Mouse (Mus musculus) lung, postnatal 0 days (tissue): ENCODE data around the gene Clip1. TPM values are rescaled to one million over a fixed set of nuclear protein-coding genes. Genes with fewer than 3 reads are reported as not detected.

Source experiments
- ATAC-seq: fragments of 200-750 bp; cut with Nextera tagmentation; 2 replicates; pipeline ENCODE4 v1.8.0; 2017; ENCODE audit warnings: moderate library complexity
- DNase-seq: peaks from one replicate; pipeline ENCODE4 v3.0.0-alpha.2; 2016; ENCODE audit warnings: low spot score
- H3K27ac ChIP-seq: fragments of 300-500 bp; sonication (generic); 2 replicates; pipeline ENCODE4 v1.5.1; 2014; ENCODE audit warnings: antibody characterized with exemption, mild to moderate bottlenecking, low read length, mixed read lengths
- H3K27me3 ChIP-seq: fragments of 300-500 bp; sonication (generic); replicated peaks from 2 replicates; pipeline ENCODE4 v1.6.1; 2014; ENCODE audit warnings: low read length, mixed read lengths; ENCODE audit not compliant: insufficient read depth
- H3K36me3 ChIP-seq: fragments of 300-500 bp; sonication (generic); 2 replicates; pipeline ENCODE4 v1.6.1; 2014; ENCODE audit warnings: low read length, mixed read lengths; ENCODE audit not compliant: insufficient read depth
- H3K4me1 ChIP-seq: fragments of 300-500 bp; sonication (generic); 2 replicates; pipeline ENCODE4 v1.6.1; 2014; ENCODE audit warnings: antibody characterized with exemption, low read depth, low read length, mixed read lengths; ENCODE audit not compliant: insufficient read depth
- H3K4me2 ChIP-seq: fragments of 300-500 bp; sonication (generic); replicated peaks from 2 replicates; pipeline ENCODE4 v1.6.1; 2014; ENCODE audit warnings: low read depth, mild to moderate bottlenecking, low read length, moderate library complexity, mixed read lengths
- H3K4me3 ChIP-seq: fragments of 300-500 bp; sonication (generic); 2 replicates; pipeline ENCODE4 v1.5.1; 2014; ENCODE audit warnings: low read depth, low read length
- H3K9ac ChIP-seq: fragments of 300-500 bp; sonication (generic); replicated peaks from 2 replicates; pipeline ENCODE4 v1.6.1; 2014; ENCODE audit warnings: low read depth, mild to moderate bottlenecking
- H3K9me3 ChIP-seq: fragments of 300-500 bp; sonication (generic); 2 replicates; pipeline ENCODE4 v1.6.1; 2016; ENCODE audit warnings: low read length, mixed read lengths
- CTCF ChIP-seq: IDR thresholded peaks from 2 replicates; pipeline ENCODE4 v1.5.1; 2016; ENCODE audit warnings: antibody characterized with exemption, mild to moderate bottlenecking
- EP300 ChIP-seq: IDR thresholded peaks from 2 replicates; pipeline ENCODE4 v1.6.1; 2016; ENCODE audit warnings: antibody characterized with exemption, mild to moderate bottlenecking, control low read depth
- WGBS: fragments of 180-500 bp; shearing (Covaris S2); extraction: QIAGEN DNeasy Blood & Tissue Kit; methylation state at CpG from one replicate; pipeline ENCODE4 v1.1.7; 2014; 5-methylcytosine and 5-hydroxymethylcytosine counted together
- polyA plus RNA-seq: library from polyadenylated mRNA; unstranded; fragments of >200 nt; fragmentation: Nextera tagmentation; extraction: Ambion mirVana; gene quantifications from 2 replicates; pipeline ENCODE4 v1.2.1, GENCODE M21; 2015

Gene Clip1
- polyA plus RNA-seq, 1 experiment from 2014 or later = 38.0 TPM

DNA sequence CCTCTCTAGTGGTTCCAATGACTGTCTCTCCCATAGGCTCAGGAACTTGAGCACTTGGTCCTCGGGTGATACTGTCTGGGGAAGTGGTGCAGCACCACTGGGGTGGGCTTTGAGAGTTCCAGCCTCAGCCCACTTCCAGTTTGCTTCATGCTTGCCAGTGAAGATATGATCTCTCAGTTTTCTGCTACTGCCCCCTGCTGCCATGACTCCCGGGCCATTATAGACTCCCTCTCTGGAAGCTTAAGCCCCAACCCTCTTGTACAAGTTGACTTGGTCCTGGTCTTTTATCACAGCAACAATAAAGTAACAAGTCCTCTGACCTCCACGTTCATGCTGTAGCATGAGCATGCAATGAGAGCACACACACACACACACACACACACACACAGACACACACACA lies 5.3 kb downstream of the Clip1 start:
- no peak for DNase-seq
- Histone ChIP-seq H3K27ac (no peak overlapping the region), H3K36me3 (no peaks in the 10 kb centered on the region), H3K27me3 (no peaks in the 10 kb centered on the region), H3K4me1 (peaks cover 22% of the 10 kb centered on the region; the same call in 1 of the 2 replicates), H3K4me2 (no peak overlapping the region), H3K9ac (no peak overlapping the region), H3K9me3 (no peaks in the 10 kb centered on the region), H3K4me3 (no peak overlapping the region)
- ATAC-seq = no peak
- 64% methylated on average over 3 of the region's 3 CpGs for WGBS
- TF ChIP-seq CTCF (peak; percentile 35), EP300 (no peak)

- Histone ChIP-seq H3K9me3 (no peaks in the 10 kb centered on the region), H3K9ac (no peak overlapping the region), H3K4me1 (peaks cover 25% of the 10 kb centered on the region), H3K36me3 (no peaks in the 10 kb centered on the region), H3K27me3 (no peaks in the 10 kb centered on the region), H3K27ac (peak overlapping the region; percentile 40), H3K4me2 (no peak overlapping the region), H3K4me3 (no peak overlapping the region)
- 74% methylated on average over 9 of the region's 9 CpGs for WGBS
- ATAC-seq = no peak
- TF ChIP-seq EP300 (no peak), CTCF (no peak)
- no peak for DNase-seq
Measured at GRCm38 (mm10) chr5:123675717-123676116, 8.7 kb downstream of the Clip1 start.

GRCm38 (mm10) chr5:123675221-123675620 lies 9.2 kb downstream of the Clip1 start:
- H3K27ac ChIP-seq = peak overlapping the region; percentile 67
- no peak overlapping the region for H3K9ac ChIP-seq
- peaks cover 27% of the 10 kb centered on the region for H3K4me1 ChIP-seq
- no peaks in the 10 kb centered on the region for H3K9me3 ChIP-seq
- TF ChIP-seq CTCF (no peak), EP300 (peak; percentile 99)
- no peaks in the 10 kb centered on the region for H3K27me3 ChIP-seq
- H3K36me3 ChIP-seq = no peaks in the 10 kb centered on the region
- no peak overlapping the region for H3K4me3 ChIP-seq
- ATAC-seq = peak; percentile 90
- H3K4me2 ChIP-seq = no peak overlapping the region
- 5% methylated on average over 3 of the region's 3 CpGs for WGBS
- DNase-seq = peak; percentile 95

DNA sequence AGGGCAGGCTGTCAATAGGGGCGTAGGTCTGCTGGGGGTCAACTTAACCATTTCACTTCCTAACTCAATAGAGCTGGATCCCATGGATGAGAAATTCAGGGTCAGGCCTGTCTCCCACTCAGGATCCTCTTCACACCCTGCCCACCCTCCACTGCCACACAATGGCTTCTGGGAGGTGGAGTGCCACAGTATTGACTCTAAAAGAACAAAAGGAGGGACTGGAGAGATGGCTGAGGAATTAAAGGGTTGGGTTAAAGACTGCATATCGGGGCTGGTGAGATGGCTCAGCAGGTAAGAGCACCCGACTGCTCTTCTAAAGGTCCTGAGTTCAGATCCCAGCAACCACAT lies 13.0 kb downstream of the Clip1 start:
- H3K4me2 ChIP-seq = no peak overlapping the region
- peaks cover 26% of the 10 kb centered on the region for H3K4me1 ChIP-seq

GRCm38 (mm10) chr5:123670800-123671472 lies 13.5 kb downstream of the Clip1 start:
- peaks cover 31% of the 10 kb centered on the region for H3K4me1 ChIP-seq
- DNase-seq = peak; percentile 64
- H3K36me3 ChIP-seq = no peaks in the 10 kb centered on the region
- no peaks in the 10 kb centered on the region for H3K9me3 ChIP-seq
- 27% methylated on average over 14 of the region's 14 CpGs for WGBS
- 0 out of 2 replicates have a peak overlapping the region, but pooled peaks have one; percentile 16 for H3K9ac ChIP-seq
- TF ChIP-seq EP300 (no peak), CTCF (no peak)
- ATAC-seq = peak; percentile 36; the same call in 1 of the 2 replicates
- H3K27ac ChIP-seq = peak overlapping the region; percentile 69
- peak overlapping the region; percentile 32 for H3K4me2 ChIP-seq
- H3K27me3 ChIP-seq = no peaks in the 10 kb centered on the region
- no peak overlapping the region for H3K4me3 ChIP-seq

More for the DNA sequence above, 13.0 kb downstream of the Clip1 start:
- no peak for DNase-seq
- H3K36me3 ChIP-seq = no peaks in the 10 kb centered on the region
- no peak overlapping the region for H3K9ac ChIP-seq
- TF ChIP-seq EP300 = no peak
- TF ChIP-seq CTCF = no peak
- H3K27me3 ChIP-seq = no peaks in the 10 kb centered on the region
- 75% methylated on average over 3 of the region's 3 CpGs for WGBS
- H3K27ac ChIP-seq = peak overlapping the region; percentile 69; the same call in 1 of the 2 replicates
- H3K9me3 ChIP-seq = no peaks in the 10 kb centered on the region
- H3K4me3 ChIP-seq = no peak overlapping the region
- ATAC-seq = no peak

DNA sequence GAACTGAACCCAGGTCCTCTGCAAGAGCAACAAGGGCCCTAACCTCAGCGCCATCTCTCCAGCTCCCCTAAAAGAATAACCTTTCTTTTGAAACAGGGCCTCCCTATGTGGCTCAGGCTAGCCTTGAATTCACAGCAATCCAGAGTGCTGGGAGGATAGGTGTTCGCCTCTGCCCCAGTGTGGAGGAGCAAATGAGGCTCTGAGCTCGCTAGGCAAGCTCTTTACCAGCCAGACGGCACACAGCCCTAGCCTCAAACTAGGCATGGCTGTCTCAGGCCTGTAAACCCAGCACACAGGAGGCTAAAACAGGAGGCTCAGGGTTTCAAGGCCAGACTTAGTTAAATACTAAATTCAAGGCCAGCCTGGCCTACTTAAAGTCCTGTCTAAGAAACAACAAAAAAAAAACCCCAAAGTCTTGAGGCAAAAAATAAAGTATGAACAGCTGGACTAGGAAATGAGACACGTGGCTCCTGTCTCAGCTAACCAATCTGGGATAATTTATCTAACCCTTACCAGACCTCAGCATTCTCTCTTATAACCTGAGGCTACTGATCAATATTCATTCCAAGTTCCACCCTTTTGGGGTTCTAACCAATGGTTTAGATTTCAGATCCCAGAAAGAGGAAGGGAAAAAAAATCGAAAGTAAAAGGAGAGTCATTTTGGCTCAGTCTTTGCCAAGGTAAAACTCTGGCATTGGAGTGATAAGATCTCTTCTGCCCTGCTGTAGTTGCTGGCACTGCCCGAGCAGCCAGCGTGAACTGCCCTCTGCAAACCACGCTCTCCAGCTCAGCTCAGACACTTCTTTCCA lies 14.2 kb downstream of the Clip1 start:
- Histone ChIP-seq H3K9ac (0 out of 2 replicates have a peak overlapping the region, but pooled peaks have one; percentile 16), H3K9me3 (no peaks in the 10 kb centered on the region), H3K4me1 (peaks cover 27% of the 10 kb centered on the region), H3K36me3 (no peaks in the 10 kb centered on the region), H3K4me2 (peak overlapping the region; percentile 32), H3K27me3 (no peaks in the 10 kb centered on the region), H3K4me3 (no peak overlapping the region), H3K27ac (peak overlapping the region; percentile 69)
- DNase-seq = no peak
- TF ChIP-seq EP300 (no peak), CTCF (no peak)
- no peak for ATAC-seq
- WGBS = 59% methylated on average over 9 of the region's 9 CpGs
